Mouse (Mus musculus) bone marrow, adult 2 months (tissue): ENCODE results near the gene Itgad. TPM values are rescaled to one million over a fixed set of nuclear protein-coding genes. Genes with fewer than 3 reads are reported as not detected.

Source experiments
- H3K27ac ChIP-seq: fragments of 200-500 bp; 2 replicates; pipeline ENCODE4 v1.5.1; 2012; ENCODE audit warnings: low read depth, mild to moderate bottlenecking, control low read depth, inconsistent platforms, low read length; ENCODE audit not compliant: control insufficient read depth, poor library complexity, insufficient read depth
- H3K4me1 ChIP-seq: fragments of 200-500 bp; 2 replicates; pipeline ENCODE4 v1.6.1; 2011; ENCODE audit warnings: low read length; ENCODE audit not compliant: control insufficient read depth, insufficient read depth
- H3K4me3 ChIP-seq: fragments of 200-500 bp; replicated peaks from 2 replicates; pipeline ENCODE3; 2011; ENCODE audit warnings: mild to moderate bottlenecking, low read depth, low read length, control low read depth; ENCODE audit not compliant: control insufficient read depth
- CTCF ChIP-seq: fragments of 200-500 bp; IDR thresholded peaks from 2 replicates; pipeline ENCODE4 v1.5.1; 2011; ENCODE audit warnings: low read length, control low read depth; ENCODE audit not compliant: control insufficient read depth, insufficient read depth
- POLR2A ChIP-seq: fragments of 200-500 bp; IDR thresholded peaks from 2 replicates; pipeline ENCODE4 v1.6.1; 2011; ENCODE audit warnings: low read depth, mild to moderate bottlenecking, control low read depth, low read length, borderline replicate concordance; ENCODE audit not compliant: control insufficient read depth
- WGBS: fragments of 180-500 bp; shearing (Covaris S2); methylation state at CpG from one replicate; pipeline ENCODE4 v1.1.7; 2018; 5-methylcytosine and 5-hydroxymethylcytosine counted together
- polyA plus RNA-seq: library from polyadenylated mRNA; stranded (reverse); fragments of >200 nt; gene quantifications from 2 replicates; pipeline ENCODE4 v1.2.4, GENCODE M21; 2011; ENCODE audit warnings: low replicate concordance; ENCODE audit not compliant: missing spikeins, insufficient read depth, insufficient read length

Itgad gene
- polyA plus RNA-seq, 1 experiment = 9.8 TPM

GRCm38 (mm10) chr7:128204179-128204578 lies 50.0 kb downstream of the Itgad start:
- TF ChIP-seq CTCF (no peak), POLR2A (no peak)
- peaks cover 4% of the 10 kb centered on the region for H3K4me1 ChIP-seq
- WGBS = 84% methylated on average over 8 of the region's 8 CpGs
- no peak overlapping the region for H3K4me3 ChIP-seq
- no peak overlapping the region for H3K27ac ChIP-seq

GRCm38 (mm10) chr7:128205695-128206094 lies 51.5 kb downstream of the Itgad start:
- H3K27ac ChIP-seq = peak overlapping the region; percentile 19; the same call in 1 of the 2 replicates
- peaks cover 4% of the 10 kb centered on the region for H3K4me1 ChIP-seq
- peak overlapping the region; percentile 4 for H3K4me3 ChIP-seq
- TF ChIP-seq CTCF (no peak), POLR2A (no peak)
- WGBS = 89% methylated on average over 18 of the region's 18 CpGs

GRCm38 (mm10) chr7:128206152-128206551 lies 52.0 kb downstream of the Itgad start, which contains the start of gene Cox6a2:
Cox6a2 (minus strand) TSS chr7:128206387.
- H3K27ac ChIP-seq = peak within 1 kb of the TSS; percentile 19; the same call in 1 of the 2 replicates
- no peak for TF ChIP-seq CTCF
- no peak for TF ChIP-seq POLR2A
- WGBS = 73% methylated on average over 6 of the region's 6 CpGs

GRCm38 (mm10) chr7:128208187-128208586 lies 54.0 kb downstream of the Itgad start:
- 13% methylated on average over 4 of the region's 4 CpGs for WGBS
- H3K4me3 ChIP-seq = no peak overlapping the region
- H3K4me1 ChIP-seq = peaks cover 4% of the 10 kb centered on the region
- H3K27ac ChIP-seq = no peak overlapping the region
- TF ChIP-seq CTCF = peak; percentile 78
- TF ChIP-seq POLR2A = no peak

More at GRCm38 (mm10) chr7:128206152-128206551, 52.0 kb downstream of the Itgad start, which contains the start of gene Cox6a2:
- Histone ChIP-seq H3K4me1 (peaks cover 4% of the 10 kb centered on the region), H3K4me3 (peak within 1 kb of the TSS; percentile 4)

GRCm38 (mm10) chr7:128209826-128210225 lies 55.6 kb downstream of the Itgad start:
- TF ChIP-seq CTCF (no peak), POLR2A (no peak)
- H3K27ac ChIP-seq = no peak overlapping the region
- peaks cover 3% of the 10 kb centered on the region for H3K4me1 ChIP-seq
- 56% methylated on average over 3 of the region's 3 CpGs for WGBS
- H3K4me3 ChIP-seq = no peak overlapping the region

- TF ChIP-seq POLR2A (no peak), CTCF (no peak)
- no peaks in the 10 kb centered on the region for H3K4me1 ChIP-seq
- 54% methylated on average over 4 of the region's 4 CpGs for WGBS
- H3K4me3 ChIP-seq = no peak overlapping the region
- no peak overlapping the region for H3K27ac ChIP-seq
Measured at GRCm38 (mm10) chr7:128219952-128220351, 65.8 kb downstream of the Itgad start.

- H3K4me3 ChIP-seq = no peak overlapping the region
- H3K4me1 ChIP-seq = no peaks in the 10 kb centered on the region
- no peak overlapping the region for H3K27ac ChIP-seq
- WGBS = 84% methylated on average over 3 of the region's 3 CpGs
- no peak for TF ChIP-seq POLR2A
- no peak for TF ChIP-seq CTCF
Measured at GRCm38 (mm10) chr7:128220936-128221335, 66.8 kb downstream of the Itgad start.

GRCm38 (mm10) chr7:128231741-128232140 lies 77.6 kb downstream of the Itgad start:
- no peak for TF ChIP-seq CTCF
- TF ChIP-seq POLR2A = no peak
- H3K4me3 ChIP-seq = no peak overlapping the region
- 51% methylated on average over 8 of the region's 8 CpGs for WGBS
- H3K4me1 ChIP-seq = peaks cover 4% of the 10 kb centered on the region
- no peak overlapping the region for H3K27ac ChIP-seq

GRCm38 (mm10) chr7:128234796-128235195 lies 80.6 kb downstream of the Itgad start:
- Histone ChIP-seq H3K4me3 (no peak overlapping the region), H3K4me1 (peaks cover 5% of the 10 kb centered on the region), H3K27ac (no peak overlapping the region)
- 52% methylated on average over 2 of the region's 2 CpGs for WGBS
- no peak for TF ChIP-seq POLR2A
- TF ChIP-seq CTCF = no peak
